Comparison of ENCODE assay signal across 8 mouse cellular contexts in genomic region chr7:110164712-110165122, GRCm38 (mm10). TPM values are rescaled to one million over a fixed set of nuclear protein-coding genes. Genes with fewer than 3 reads are reported as not detected.
DNase-seq lines count a peak whose midpoint lies in the region; ATAC-seq and TF ChIP-seq lines count a peak whose summit lies in the region.

No protein-coding gene starts in this region.

- H3K4me3 ChIP-seq in cortical plate, adult 2 months (ENCODE audit: insufficient read depth, low read length): peak overlapping the region; percentile 43
- H3K4me3 ChIP-seq in megakaryocyte, embryonic 14.5 days (replicated peaks): peak overlapping the region; percentile 92

- peak; percentile 91 for TF ChIP-seq CTCF in cortical plate, adult 2 months (IDR thresholded peaks at IDR 0.05; ENCODE audit: extremely low read depth, insufficient read depth, low read length)

- no peaks in the 10 kb centered on the region for H3K9me3 ChIP-seq in megakaryocyte, embryonic 14.5 days

- H3K27ac ChIP-seq in cortical plate, adult 2 months (ENCODE audit: insufficient read depth, low read length): no peak overlapping the region

- peak; percentile 88 for ATAC-seq in activated CD4-positive, CD25-positive, alpha-beta regulatory T cell, adult 4 months

- peak; percentile 65; the same call in 1 of the 2 replicates for TF ChIP-seq POLR2A in cortical plate, adult 2 months (IDR thresholded peaks at IDR 0.05; ENCODE audit: extremely low read depth, insufficient read depth, low read length)

- H3K4me1 ChIP-seq in cortical plate, adult 2 months (ENCODE audit: control insufficient read depth, insufficient read depth, low read length): no peaks in the 10 kb centered on the region
- H3K4me1 ChIP-seq in megakaryocyte, embryonic 14.5 days: peaks cover 30% of the 10 kb centered on the region

- DNase-seq in gastrocnemius, adult 8-10 months (ENCODE audit: low spot score in 2 of 2): peak; percentile 91 to 92
- peak; percentile 80 for DNase-seq in hindlimb bud, embryonic 11.5 days (ENCODE audit: extremely low spot score, low read depth, low spot score)
- DNase-seq in left cerebral cortex, adult 8-10 months (ENCODE audit: low spot score in 2 of 2): peak; percentile 73 to 76
- DNase-seq in right cerebral cortex, postnatal 10 days (ENCODE audit: low spot score in 2 of 2): peak; percentile 91 to 94
- peak; percentile 94 for DNase-seq in urinary bladder, postnatal 25 days (ENCODE audit: low spot score)

- H3K27me3 ChIP-seq in megakaryocyte, embryonic 14.5 days (replicated peaks): peaks cover 2% of the 10 kb centered on the region

- H3K36me3 ChIP-seq in megakaryocyte, embryonic 14.5 days (replicated peaks; ENCODE audit: low read length): no peaks in the 10 kb centered on the region

RNA-seq across cellular contexts. Expression of gene Wee1, which starts 42.9 kb away (rescaled TPM):
- 1 to 10 TPM; 2.4 to 3.0 TPM for polyA plus RNA-seq in activated CD4-positive, CD25-positive, alpha-beta regulatory T cell, adult 4 months (2017; shearing (Covaris generic))
- polyA plus RNA-seq in cortical plate, adult 2 months (2012; rRNA removed): 15.2 and 15.4 TPM in 2 replicates
- 1 to 10 TPM; 2.4 to 2.9 (median 2.4) TPM for total RNA-seq in gastrocnemius, adult 8-10 months (2022)
- 10 to 100 TPM; 21.0 to 24.7 (median 22.3) TPM for total RNA-seq in left cerebral cortex, adult 8-10 months (2022)
- 4.0 and 4.1 TPM in 2 replicates for polyA plus RNA-seq in megakaryocyte, embryonic 14.5 days (2012; ENCODE audit: insufficient read depth, low replicate concordance)

RNA-seq across cellular contexts. Expression of gene Swap70, which starts 56.8 kb away (rescaled TPM):
- polyA plus RNA-seq in activated CD4-positive, CD25-positive, alpha-beta regulatory T cell, adult 4 months (2017; shearing (Covaris generic)): 10 to 100 TPM; 38.4 to 43.6 TPM
- 9.8 and 10.5 TPM in 2 replicates for polyA plus RNA-seq in cortical plate, adult 2 months (2012; rRNA removed)
- total RNA-seq in gastrocnemius, adult 8-10 months (2022): 1 to 10 TPM; 4.5 to 6.0 (median 5.4) TPM
- 10 to 100 TPM; 10.5 to 12.7 (median 12.1) TPM for total RNA-seq in left cerebral cortex, adult 8-10 months (2022)
- polyA plus RNA-seq in megakaryocyte, embryonic 14.5 days (2012; ENCODE audit: insufficient read depth, low replicate concordance): 4.5 and 8.4 TPM in 2 replicates
